Mouse (Mus musculus): ENCODE data around the gene Gsk3b.
"Not testable (repeated sequence)": the region's sequence is repeated elsewhere in the genome, so short reads cannot be mapped to it uniquely, and the experiment has no call there.

Gene Gsk3b

DNA sequence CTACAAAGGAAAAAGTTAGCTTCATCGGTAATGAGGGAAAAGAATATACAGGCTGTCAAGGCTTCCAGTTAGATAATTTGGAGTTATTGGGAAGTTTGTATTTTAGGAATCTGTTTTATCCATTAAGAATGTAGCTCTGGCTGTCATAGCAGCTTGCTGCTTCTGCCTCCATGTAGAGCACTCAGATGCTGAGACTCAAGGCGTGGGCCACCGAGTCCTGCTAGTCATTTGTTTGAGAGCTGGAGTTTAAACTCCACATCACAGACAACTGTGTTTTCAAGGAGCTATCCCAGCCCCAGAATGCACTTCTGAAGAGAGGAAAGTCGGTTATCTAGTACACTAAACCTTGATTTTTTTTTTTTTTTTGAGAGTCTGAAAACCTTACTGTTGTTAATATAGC, 101.2 kb downstream of the Gsk3b start:
- CTCF ChIA-PET, result interaction anchor here (0.5 kb wide), 1 partner anchor 58 kb away, joined by 3 read pairs; no protein-coding TSS in a partner anchor

DNA sequence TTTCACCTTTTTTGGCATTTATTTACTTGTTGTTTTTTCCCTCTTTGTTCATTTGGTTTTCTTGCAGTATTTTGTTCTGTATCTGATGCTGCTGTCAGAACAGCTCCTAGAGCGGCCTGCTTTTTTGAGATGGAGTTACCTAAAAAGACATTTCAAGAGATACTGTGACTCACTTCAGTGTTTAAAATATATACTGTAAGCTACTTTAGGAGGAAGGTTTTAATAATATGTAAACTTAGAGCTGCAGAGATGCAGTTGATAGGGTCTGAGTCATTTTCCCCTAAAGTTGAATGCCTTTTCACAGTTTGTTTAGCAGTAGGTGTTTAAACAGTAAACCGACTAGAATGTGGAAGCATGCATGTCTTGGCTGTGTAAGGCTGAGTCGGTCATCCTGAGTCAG, 101.7 kb downstream of the Gsk3b start:
- CTCF ChIA-PET, result no interaction called here

DNA sequence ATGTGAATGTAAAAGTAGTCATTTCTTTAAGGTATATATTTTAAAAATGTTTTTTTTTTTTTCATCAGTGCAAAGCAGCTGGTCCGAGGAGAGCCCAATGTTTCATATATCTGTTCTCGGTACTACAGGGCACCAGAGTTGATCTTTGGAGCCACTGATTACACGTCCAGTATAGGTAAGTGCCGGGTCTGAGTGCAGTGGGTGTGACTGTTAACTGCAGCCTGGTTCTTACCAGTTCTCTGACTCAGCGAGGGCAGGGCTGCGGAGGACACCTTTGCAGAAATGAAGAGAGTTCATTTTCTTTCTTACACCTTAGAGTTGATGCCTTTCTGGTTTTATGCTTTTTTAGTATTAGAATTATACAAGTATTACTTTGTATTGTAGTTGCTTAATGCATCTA, 102.7 kb downstream of the Gsk3b start:
- CTCF ChIA-PET, result no interaction called here

DNA sequence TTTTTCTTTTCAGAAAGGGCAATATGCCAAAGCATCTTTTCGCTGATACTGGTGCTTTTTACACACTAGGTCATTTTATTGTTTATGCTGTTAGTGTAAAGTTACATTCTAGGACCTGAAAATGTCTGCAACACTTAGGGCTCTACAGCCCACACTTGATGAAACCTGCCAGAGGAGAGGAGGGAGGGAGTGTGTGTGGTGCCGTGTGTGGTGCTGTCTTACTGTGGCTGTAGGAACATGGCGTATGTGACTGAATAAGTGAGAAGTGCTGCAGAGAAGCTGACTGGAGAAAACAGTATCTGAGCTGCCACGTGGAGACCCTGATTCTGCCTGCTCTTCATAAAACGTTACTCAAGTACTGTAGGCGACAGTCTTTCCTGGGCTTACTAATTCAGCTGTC, 103.8 kb downstream of the Gsk3b start:
- CTCF ChIA-PET, result no interaction called here

DNA sequence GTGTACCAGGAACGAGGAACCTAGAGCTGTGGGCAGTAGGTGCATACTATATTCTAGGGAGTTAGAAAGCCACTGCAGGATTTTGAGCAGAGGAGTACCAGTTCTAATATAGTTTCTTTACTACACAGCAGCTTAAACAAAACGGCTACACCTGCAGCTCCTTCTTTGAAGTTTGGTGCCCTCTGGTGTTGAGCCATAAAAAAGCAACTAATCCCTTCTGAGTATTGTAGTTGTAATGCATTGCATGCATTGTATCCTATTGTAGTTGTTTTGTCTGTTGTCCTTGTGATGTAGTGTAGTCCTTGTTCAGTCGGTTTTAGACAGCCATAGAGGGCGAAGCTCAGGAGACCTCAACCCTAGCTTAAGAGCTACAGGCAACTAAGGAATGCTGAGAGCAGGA, 108.5 kb downstream of the Gsk3b start:
- CTCF ChIA-PET, result interaction anchor here (0.8 kb wide), 1 partner anchor 596 kb away, joined by 7 read pairs; no protein-coding TSS in a partner anchor

DNA sequence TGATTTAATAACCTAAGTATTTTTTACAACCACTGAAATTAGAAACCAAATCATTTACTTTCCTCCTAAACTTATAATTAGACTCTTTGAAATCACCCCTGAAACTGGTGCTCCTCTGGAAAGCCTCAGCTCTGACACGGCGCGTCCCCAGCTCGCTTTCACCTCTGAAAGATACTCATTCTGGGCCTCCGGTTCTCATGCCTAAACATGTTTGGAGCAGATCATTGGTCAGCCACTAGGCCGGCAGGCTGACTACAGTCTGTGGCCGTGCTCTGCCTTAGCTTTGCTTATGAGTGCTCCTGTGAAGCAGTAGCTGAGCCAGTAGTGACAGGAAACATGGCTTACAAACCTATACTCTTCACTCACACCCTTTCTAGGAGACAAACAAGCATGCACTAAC, 116.5 kb downstream of the Gsk3b start:
- CTCF ChIA-PET, result no interaction called here

DNA sequence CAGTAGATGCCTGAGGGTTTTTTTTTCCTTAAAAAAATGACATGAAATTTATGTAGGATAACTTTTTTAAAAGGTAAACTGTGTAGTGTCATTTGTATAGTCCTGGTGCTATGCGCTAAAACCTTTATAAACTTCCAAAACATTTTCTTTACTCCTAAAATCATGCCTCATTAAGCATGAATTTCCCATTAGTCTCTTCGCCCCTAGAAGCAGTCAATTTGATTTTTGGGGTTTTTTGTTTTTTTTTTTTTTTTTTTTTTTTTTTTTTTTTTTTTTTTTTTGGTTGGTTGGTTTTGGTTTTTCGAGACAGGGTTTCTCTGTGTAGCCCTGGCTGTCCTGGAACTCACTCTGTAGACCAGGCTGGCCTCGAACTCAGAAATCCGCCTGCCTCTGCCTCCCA, 133.7 kb downstream of the Gsk3b start:
- CTCF ChIA-PET, result not testable (repeated sequence)

DNA sequence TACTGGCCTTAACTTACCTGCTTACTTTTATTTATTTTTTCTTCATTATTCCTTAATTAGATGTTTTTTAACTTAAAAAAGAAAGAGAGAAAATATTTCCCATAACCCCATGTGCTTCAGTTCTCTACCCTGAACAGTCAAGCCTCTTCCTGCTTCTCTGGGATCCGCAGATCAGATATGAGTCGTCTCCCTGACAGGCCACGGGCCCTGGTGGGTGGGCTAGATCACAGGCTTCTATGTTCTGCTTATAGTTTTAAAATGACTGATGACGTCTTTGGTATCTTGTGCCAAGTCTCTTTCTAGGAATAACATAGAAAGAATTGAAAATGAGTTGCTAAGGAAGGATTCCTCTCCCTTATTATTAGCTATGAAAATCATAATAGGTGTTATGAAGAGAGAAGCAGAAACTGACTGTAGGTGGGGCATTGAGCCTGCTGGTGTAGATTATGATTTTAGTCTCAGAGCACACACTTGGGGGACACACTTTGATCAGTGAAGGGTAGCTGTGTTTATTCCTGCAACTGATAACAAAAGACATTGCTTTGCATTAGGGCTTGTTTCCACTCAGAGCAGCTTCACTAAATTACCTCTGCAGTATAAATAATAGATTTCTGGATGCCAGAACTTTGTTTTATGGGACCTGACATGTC, 148.3 kb downstream of the Gsk3b start:
- CTCF ChIA-PET, result no interaction called here

DNA sequence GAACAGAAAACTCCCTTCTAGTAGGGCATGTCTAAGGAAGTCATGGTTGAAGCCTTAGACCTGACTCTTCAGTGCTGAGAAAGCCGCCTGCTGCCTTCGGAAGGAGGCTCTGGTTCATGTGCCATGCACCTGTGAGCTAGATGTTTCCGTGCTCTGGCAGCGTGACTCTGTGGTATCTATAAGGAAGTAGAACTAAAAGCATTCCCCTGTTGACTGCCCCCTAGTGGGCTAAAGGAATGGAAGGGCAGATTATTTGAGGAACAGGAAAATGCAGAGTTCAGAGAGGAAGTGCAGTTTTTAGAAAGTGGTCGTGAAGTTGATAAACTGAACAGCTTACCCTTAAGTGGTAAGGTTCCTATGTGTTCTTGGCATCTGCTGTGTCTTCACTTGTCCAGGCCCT, 150.9 kb downstream of the Gsk3b start:
- CTCF ChIA-PET, result interaction anchor here (0.7 kb wide), 1 partner anchor 8 kb away, joined by 3 read pairs; no protein-coding TSS in a partner anchor

DNA sequence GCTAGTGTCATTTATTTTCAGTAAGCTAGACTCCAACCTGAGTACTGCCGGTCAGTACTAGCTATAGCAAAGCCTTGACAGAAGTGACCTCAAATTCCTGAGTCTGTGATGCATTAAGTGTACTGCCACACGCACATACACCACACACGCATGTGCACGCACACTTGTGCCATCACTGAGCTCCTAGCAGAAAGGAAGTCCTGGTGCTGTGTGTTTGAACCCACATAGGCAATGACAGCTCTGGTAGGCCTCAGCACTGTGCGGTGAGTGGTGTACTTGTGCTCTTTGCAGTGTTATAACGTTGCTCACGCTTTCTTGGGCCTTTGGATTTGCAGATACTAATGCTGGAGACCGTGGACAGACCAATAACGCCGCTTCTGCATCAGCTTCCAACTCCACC, 151.4 kb downstream of the Gsk3b start:
- CTCF ChIA-PET, result interaction anchor here (0.7 kb wide), 1 partner anchor 8 kb away, joined by 3 read pairs; no protein-coding TSS in a partner anchor

DNA sequence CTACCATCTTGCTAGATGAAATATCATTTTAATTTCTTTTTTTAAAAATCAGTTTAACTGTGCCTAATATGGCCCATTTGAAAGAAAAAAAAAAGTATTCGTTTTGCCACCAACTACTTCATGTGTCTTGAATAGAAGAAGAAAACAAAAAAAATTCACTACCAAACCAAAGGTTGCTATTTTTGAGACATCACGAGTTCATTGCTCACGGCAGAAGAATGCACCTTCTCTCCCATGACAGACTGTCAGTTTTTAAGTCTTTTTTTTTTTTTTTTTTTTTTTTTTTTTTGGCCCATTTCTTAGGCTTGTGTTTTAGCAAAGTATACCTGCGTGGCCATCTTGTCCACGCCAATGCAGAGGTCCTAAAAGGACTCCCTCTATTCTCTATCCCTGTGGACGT, 155.3 kb downstream of the Gsk3b start:
- CTCF ChIA-PET, result no interaction called here

DNA sequence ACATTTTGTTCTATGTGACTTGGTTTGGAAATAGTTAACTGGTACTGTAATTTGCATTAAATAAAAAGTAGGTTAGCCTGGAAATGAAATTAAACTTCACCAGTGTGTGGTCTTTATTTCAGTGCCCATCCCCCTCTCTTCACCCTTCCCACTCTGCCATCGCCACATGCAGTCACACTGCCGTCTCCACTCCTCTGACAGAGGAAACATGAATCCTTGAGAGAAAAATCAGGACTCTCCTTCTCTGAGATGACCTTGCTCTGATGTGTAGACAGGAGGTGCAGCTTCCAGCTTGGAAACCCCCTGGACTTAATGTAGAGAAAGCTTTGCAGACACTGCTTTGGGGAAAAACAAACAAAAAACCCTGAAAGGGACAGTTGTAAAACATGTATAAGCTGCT, 156.6 kb downstream of the Gsk3b start:
- CTCF ChIA-PET, result no interaction called here

DNA sequence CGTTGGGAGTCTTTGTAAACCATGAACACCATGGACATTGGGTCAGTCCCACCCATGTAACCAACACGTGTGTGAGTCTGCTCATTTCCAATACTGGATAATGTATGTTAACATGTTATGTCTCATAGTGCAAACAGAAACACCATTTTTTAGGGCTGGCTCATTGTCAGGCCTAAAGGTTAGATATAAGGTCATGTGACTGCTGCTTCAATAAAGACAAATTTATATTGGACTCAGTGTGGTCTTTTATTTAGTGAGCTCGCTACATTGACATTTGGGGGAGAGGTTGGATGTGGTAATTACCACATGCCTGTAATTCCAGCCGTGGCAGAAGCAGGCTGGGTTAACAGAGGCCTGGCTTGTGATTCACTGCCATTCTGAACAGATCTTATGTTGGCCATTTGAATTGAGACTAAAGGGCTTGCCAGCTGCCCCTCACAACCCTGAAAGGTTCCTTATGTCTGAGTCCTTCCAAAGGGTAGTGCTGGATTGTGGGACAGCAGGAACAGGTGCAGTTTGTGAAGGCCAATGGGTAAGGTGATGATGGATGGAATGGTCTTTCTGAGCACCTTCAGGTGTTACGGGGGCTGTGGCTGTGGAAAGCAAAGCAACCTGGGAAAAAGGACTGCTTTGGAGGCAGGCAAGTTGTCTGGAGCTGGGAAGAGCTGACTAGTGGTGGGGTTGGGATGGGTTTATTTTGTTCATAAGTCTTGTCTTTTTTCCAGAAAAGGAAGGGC, 157.2 kb downstream of the Gsk3b start:
- CTCF ChIA-PET, result no interaction called here

DNA sequence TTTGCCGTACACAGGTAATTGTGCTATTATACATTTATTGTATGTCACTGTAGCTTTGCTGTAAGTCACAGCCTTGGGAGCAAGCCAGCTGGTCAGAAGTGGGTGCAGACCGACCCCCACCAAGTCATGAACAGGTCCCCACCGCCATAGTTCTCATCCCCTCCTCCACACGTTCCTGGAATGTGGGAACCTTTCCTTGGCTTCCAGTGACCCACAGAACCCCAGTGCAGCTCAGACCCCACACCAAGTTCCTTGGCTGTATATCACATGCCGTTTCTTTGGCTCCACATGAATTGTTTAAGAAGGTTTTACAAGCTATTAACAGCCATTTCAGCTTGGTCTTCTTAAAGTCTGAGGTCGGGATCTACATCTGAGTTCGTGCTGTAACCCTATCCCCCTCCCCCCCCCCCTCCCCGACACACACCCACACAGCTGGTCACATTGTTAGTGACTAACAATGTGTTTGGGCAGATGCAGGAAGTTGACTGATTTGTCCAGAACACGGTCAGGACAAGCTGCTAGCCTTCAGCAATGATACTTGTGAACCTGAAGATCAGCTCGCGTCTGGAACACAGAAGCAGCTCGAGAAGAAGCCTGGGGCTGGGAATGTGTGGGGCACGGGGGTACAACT, 159.6 kb downstream of the Gsk3b start:
- CTCF ChIA-PET, result interaction anchor here (0.5 to 0.7 kb wide), 2 partner anchors 9 to 17 kb away, joined by 3 to 4 read pairs; no protein-coding TSS in a partner anchor

DNA sequence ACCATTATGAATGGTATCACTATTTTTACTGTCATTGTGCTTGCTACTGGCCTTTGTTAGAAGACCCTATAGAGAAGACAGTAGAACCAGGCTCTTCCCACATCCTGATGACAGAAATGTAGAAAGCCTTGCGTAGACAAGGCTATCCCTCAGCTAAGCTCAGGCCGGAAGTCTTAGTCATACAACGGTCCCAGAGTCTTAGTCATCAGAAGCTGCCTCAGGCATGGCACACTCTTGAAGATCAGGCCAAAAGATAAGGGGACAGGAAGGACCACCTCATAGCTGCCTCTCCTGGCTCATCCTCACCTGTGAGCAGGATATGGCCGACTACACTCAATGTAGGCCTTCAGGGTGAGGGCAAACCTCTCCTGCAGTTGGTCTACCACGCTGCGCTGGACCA, 161.7 kb downstream of the Gsk3b start:
- CTCF ChIA-PET, result no interaction called here

DNA sequence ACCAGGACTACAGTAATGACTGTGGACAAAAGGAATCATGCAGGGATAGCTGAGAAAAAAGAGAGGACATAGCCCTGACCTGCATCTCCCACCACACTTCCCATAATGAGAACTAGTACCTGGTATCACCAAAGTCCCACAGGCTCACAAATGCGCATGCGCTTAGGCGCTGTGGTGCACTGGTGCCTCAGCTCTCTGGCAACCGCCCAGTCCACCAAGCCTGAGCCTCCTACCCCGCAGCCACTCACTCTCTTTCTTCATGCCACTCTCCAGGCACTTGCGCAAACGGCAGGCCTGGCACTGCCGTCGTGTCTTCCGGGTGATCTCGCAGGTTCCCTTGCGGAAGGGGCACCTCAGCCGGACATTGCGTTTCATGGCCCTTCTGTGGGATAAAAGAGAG, 165.2 kb downstream of the Gsk3b start:
- CTCF ChIA-PET, result no interaction called here

DNA sequence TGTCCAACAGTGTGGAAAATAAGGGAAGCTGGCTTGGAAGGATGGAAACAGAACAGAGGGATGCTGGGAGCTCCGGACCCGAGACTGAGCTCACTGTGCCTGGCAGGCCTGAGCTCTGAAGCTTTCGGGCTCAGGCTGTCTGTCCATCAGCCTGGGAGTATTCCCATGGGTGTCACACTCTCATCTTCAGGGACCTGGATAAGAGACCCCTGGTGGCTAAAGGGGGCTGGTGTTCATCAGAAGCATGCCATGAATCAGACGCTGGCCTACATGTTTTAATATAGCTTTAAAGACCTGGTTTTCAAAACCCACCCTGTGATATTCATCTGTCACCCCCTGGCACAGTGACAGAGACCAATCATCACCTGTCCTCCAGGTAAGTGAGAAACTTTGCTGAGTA, 166.3 kb downstream of the Gsk3b start:
- CTCF ChIA-PET, result no interaction called here

DNA sequence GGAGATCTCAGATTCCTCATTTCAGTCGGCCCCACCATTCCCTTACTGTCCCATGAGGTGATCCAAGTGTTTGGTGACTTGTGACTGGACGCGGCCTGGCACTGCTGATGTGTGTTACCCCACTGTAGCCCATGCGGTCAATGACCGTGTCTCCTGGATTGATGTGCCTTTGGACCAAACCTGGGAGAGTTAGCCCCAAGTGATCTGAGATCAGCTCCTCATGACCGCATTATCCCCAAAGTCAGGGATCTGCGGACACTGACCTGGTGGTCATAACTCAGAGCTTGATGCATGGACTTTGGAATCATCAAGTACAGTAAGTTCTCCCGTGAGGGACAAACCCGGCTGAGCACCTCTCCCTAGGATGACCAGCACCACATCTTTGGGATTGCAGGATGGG, 167.1 kb downstream of the Gsk3b start:
- CTCF ChIA-PET, result no interaction called here

DNA sequence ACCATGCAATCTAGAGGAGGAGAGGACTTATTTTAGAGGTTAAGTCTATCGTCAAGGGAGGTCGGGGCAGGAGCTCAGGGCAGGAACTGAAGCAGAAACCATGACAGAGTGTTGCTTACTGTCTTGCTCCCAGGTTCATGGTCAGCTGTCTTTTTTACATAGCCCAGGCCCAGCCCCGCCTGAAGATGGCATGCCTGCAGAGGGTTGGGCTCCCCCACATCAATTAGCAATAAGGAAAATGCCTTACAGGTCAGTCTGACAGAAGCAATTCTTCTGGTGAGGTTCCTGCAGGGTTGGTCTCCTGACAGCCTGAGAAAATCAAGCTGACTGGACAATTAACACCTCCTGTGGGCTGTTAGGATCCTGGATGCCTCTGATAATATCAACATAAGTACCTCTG, 182.8 kb downstream of the Gsk3b start:
- CTCF ChIA-PET, result no interaction called here

DNA sequence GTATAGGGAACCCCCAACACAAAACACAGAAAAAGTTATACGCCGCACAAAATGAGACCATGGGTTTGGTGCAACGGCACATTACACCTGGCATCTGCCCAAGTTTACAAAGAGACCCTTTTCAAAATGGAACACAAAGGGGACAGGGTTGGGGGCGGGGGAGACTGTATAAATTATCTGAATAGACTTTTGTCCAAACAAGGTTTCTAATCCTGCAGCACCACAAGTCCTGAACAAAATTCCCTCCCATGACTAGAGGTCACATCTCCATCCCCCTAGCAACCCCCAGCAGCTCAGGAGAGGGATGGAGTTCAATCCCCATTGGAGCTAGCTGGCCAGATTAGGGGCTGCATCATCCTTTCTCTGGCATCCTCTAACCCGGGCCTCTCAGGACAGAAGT, 183.7 kb downstream of the Gsk3b start:
- CTCF ChIA-PET, result no interaction called here

DNA sequence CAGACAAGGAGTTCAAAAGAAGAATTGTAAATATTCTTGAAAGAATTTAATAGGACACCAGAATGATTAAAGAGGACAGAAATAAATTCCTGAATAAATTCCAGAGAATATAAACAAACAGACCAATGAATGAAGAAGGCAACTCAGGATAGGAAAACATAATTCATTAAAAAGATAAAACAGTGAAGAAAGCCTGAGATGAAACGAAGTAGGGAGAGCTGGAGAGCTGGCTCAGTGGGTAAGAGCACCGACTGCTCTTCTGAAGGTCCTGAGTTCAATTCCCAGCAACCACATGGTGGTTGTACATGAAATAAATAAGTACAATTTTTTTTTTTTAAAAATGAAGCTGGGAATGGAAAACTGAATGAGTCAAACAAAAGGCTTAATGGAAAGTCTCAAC, 185.9 kb downstream of the Gsk3b start:
- CTCF ChIA-PET, result no interaction called here

DNA sequence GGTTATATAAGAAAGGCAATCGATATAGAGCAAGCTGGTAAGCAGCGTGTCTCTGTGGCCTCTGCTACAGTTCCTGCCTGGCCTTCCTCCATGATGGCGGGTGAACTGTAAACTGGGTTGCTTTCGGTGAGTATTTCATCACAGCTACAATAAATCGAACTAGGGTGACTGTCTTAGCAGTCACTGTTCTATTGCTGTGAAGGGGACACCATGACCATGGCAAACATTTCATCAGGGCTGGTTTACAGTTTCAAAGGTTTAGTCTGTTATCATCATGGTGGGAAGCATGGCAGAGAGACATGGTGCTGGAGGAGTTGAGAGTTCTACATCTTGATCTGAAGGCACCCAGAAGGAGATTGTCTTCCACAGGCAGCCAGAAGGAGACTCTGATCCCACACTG, 191.0 kb downstream of the Gsk3b start:
- CTCF ChIA-PET, result no interaction called here

DNA sequence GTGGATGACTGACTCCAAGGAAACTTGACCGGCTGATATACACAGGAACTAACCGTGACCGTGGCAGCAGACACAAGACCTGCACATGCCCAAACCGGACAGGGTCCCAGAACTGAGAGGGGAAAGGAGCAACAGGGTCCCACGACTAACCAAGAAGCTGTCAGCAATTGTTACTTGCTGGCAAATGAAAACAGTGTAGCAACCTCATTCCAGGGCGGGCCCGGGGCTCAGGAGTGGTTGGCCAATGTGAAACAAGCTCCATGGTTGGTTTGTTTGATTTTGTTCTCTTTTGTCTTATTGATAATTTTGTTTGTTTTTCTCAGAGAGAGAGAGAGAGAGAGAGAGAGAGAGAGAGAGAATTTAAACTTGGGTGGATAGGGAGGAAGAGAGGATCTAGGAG, 192.2 kb downstream of the Gsk3b start:
- CTCF ChIA-PET, result no interaction called here

Data from spleen, embryonic (tissue).